Mouse (Mus musculus) urinary bladder, postnatal 10 days (tissue): ENCODE data around the gene Ascc2.
"Not testable (repeated sequence)": the region's sequence is repeated elsewhere in the genome, so short reads cannot be mapped to it uniquely, and the experiment has no call there.

ENCODE experiments used
- DNase-seq: peaks from one replicate; pipeline ENCODE4 v3.0.0; 2022; ENCODE audit warnings: low spot score

Ascc2 gene

GRCm38 (mm10) chr11:4684186-4684585 is 46.6 kb downstream of the Ascc2 start:
- DNase-seq, result no peak

DNA sequence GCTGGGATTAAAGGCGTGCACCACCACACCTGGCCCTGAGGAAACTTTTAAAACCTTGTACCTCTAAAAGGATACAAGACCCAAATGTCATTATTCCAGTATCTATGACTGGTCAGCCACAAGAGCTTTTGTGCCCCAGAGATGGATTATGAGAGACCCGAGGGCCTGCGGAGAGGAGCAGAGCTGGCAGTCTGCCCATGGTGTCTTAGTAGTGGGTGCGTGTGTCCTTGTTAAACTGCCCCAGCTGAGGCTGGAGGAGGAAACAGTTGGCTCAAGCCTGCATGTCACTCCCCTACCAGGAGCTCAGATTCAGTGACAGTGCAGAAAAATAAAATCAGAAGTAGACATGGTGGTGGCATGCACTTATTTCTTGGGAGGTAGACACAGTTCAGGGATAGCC is 47.5 kb downstream of the Ascc2 start:
- DNase-seq, result no peak

- DNase-seq, result no peak
These were observed 48.0 kb downstream of the Ascc2 start for GRCm38 (mm10) chr11:4685510-4685909.

DNA sequence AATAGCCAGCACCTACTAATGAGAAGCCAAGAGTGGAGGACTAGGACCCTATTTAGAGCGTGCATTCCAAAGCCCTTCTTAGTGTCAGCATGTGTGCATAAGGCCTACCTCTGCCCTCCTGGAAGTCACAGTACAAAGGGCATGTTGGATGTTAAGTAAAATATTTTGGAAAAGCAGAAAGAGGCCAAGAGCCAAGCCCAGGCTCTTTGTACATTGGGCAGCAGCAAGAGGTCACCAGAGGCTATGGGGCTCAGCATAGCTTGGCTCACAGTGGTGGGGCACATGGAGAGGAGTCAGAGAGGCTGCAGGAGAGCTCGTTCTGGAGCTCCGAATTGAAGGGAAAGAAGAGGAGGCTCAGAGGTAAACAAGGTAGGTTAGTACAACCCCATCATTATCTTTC is 49.5 kb downstream of the Ascc2 start:
- no peak for DNase-seq

DNA sequence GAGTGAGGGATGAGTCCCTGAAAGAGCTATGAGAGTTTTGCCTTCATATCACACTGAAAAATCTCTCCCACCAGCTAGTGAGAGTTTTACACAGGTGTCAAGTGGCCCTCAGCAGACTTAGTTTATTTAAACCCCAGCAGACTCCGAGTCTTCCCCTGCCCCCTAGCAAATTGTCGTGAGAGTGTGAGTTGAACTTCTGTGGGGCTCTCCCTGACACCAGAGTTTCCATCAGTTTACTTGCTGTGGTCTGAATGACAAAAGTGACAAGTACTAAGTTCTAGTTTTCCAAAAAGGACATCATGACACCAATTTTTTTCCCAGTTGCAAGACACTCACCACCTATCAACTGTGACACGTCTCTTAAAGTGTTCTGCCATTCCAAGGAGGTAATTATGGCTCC is 50.3 kb downstream of the Ascc2 start:
- no peak for DNase-seq

GRCm38 (mm10) chr11:4688632-4689380 is 51.3 kb downstream of the Ascc2 start:
- no peak for DNase-seq

DNA sequence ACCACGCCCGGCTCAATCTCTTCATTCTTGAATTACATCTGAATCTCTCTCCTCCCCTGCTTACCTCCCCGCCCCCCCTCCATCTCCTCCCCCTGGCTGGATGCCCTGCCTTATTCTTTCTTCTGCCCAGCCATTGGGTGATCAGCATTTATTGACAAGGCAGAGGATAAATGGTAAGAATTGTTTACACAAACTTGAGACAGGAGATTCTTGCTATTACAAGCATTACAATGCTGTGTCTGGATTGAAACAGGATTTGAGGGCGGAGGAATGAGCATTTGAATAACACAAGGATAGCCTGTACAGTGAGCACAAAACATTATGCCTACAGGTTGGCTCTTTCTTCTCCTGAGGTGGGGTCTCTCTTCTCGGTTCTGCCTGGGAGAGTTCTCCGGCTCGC is 52.8 kb downstream of the Ascc2 start:
- DNase-seq, result no peak

GRCm38 (mm10) chr11:4691213-4691612 is 53.7 kb downstream of the Ascc2 start:
- no peak for DNase-seq

GRCm38 (mm10) chr11:4692162-4692561 is 54.6 kb downstream of the Ascc2 start:
- DNase-seq, result no peak

DNA sequence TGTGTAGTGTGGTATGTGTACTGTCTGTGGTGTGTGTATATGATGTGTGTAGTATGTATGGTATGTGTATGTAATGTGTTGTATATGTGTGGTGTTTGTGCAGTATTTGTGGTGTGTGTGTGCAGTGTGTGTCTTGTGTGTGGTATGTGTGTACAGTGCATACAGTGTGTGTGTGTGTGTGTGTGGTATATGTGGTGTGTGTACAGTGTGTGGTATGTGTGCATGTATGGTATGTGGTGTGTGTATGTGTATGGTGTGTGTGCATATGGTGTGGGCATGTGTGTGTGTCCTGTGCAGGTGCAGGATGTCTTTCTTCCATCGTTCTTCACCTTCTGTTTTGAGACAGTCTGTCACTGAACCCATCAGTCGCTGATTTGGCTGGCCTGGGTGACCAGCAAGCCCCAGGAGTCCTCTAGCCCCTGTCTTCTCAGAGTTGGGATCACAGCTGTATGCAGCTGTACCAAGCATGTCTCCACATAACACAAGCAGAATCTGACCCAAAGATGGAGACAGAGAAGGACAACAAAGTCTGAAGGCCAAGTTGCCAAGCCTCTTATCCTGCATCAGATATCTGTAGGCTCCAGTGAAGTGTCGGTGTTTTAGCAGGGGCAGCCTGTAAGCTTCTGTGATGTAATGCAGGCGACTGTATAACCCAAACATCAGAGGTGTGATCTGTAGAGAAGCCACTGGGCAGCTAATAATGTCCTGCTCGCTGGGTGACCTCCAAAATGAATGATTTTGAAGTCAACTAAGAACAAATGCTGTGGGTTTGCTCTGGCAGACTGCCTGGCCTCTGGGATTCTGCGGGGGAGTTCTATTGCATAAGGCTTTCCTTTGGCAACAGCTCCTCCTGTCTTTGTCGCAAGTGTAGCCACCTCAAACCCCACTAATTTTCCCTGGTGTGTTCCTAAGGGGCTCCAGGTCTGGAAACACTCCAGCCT is 59.8 kb downstream of the Ascc2 start:
- DNase-seq, result peak; percentile 29

DNA sequence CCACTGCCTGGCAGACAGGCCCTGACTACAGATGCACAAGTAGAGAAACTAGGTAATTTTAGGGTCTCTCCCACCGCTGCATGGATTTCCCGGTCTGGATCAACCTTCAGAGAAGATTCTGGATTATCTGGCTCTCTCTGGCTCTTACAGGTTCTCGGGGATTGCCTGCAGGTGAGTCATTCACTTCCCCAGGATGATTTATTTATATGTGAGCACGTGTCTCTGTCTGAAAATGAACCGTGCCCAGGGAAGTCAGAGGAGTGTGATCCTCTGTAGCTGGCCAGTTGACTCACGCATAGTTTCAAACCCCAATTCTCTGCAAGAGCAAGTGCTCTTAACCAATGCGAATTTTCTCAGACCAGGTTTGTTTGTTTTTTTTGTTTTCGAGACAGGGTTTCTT is 63.2 kb downstream of the Ascc2 start:
- no peak for DNase-seq

DNA sequence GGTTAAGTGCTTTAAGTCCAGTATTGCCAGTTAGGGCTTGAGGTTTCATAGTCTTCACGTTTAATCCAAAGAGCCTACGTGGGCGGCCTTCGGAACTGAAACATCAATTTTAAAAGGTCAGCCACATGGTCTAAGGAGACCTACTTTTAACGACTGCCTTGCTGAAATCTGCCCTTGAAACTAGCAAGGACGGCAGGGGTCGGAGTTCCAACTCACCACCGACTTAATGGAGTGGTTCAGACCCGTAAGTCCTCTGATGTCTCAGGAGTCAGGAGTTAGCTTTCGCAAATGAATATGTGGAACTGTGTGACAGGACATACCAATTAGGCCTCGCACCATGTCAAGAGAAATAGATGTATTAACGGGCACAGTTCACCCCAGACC is 66.1 kb downstream of the Ascc2 start:
- no peak for DNase-seq

- peak; percentile 61 for DNase-seq
These were observed 66.8 kb downstream of the Ascc2 start, which contains the start of the genes Uqcr10 and Zmat5 for GRCm38 (mm10) chr11:4704072-4704964. Gene Uqcr10 (minus strand): TSS chr11:4704342. Gene Zmat5 (plus strand): TSS chr11:4704678.

GRCm38 (mm10) chr11:4705178-4705577 is 67.6 kb downstream of the Ascc2 start:
- DNase-seq, result no peak

DNA sequence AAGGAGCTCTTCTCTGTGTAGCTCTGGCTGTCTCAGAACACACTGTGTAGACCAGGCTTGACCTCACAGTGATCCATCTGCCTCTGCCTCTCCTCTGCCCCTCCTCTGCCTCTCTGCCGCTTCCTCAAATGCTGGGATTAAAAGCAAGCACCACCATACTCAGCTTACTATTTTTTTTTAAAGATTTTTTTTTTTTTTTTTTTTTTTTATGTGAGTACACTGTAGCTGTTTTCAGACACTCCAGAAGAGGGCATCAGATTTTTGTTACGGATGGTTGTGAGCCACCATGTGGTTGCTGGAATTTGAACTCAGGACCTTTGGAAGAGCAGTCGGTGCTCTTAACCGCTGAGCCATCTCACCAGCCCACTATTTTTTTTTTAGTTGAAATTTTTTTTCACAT is 72.6 kb downstream of the Ascc2 start:
- not testable (repeated sequence) for DNase-seq

- no peak for DNase-seq
These were observed 75.3 kb downstream of the Ascc2 start for GRCm38 (mm10) chr11:4712822-4713221.

GRCm38 (mm10) chr11:4714727-4715126 is 77.2 kb downstream of the Ascc2 start:
- DNase-seq, result no peak

GRCm38 (mm10) chr11:4715596-4715995 is 78.0 kb downstream of the Ascc2 start:
- no peak for DNase-seq

- no peak for DNase-seq
These were observed 79.1 kb downstream of the Ascc2 start for GRCm38 (mm10) chr11:4716530-4717236.

- DNase-seq, result no peak
These were observed 81.0 kb downstream of the Ascc2 start for GRCm38 (mm10) chr11:4718548-4718947.

GRCm38 (mm10) chr11:4719961-4720360 is 82.4 kb downstream of the Ascc2 start:
- DNase-seq, result no peak
